Mouse (Mus musculus): ENCODE results near the gene Trmt112.
A peak's percentile ranks its signal among the peaks of the same experiment; 100 is the strongest.
"Not testable (repeated sequence)": the region's sequence is repeated elsewhere in the genome, so short reads cannot be mapped to it uniquely, and the experiment has no call there.

Trmt112 gene

DNA sequence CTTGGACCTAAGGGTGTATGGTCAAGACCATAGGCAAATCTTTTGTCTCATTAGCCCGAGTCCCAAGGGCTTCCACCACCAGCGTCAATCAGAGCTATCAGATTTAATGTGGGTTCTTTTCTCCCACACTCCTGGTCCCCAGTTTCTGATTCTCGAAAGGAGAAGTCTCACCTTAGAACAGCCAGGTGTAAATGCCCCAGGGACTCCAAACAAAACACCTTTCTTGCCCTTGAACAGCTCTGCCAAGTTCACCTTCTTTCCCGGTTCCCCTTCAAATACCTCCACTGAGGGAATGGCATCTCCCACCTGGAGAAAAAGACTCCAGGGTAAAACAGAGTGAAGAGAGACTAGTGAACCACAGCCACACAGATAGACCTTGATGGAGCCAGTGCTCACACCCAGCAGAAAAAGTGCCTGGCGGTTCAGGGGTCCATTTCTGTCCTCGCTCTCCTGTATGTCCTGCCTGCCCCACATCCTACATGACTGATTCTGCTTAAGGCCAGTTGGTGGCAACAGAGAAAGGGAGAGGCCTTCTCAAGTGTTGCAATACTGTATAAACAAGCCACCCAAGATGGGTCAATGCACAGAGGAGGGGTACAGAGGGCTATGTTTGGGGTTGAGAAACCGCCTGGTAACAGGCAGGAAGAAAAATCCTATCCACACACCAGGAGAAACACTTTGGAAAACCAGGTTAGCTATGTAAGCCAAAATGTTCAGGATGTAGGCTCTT is 1.5 kb upstream of the Trmt112 start:
- no peak for DNase-seq (ENCODE audit: extremely low read depth, low read depth, low spot score)

DNA sequence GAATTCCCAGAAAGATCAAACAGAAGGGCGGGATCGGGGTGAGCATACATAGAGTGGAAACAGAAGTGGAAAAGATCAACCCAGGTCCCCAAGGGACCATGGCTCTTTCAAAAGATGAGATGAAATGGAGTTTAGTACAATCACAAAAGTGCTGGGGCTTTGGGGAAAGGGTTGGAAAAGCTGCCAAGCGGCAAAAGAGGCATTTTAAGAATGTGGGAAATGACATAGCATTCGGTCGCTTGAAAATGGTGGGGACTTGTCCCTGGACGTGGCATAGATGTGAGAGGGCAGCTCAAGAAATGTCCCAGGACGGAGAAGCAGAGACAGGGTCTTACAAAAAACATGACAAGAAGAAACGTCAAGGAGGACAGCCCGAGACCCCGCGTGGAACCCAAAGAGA is 477 bp upstream of the Trmt112 start:
- no peak for DNase-seq (ENCODE audit: extremely low read depth, low read depth, low spot score)

DNA sequence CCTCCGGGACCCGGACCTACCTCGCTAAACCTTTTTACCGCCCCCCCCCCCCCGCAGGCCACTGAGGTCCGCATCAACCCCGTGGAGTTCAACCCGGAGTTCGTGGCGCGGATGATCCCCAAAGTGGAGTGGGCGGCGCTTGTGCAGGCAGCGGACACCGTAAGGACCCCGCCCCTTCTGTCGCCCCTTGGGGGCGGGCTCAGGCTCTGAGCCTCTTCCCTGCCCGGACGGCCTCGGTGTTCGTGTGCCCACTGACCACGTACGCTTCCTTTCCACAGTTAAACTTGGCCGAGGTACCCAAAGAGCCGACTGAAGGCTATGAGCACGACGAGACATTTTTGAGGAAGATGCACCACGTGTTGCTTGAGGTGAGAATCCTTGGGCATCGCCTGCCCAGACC is 808 bp downstream of the Trmt112 start:
- DNase-seq (ENCODE audit: extremely low read depth, low read depth, low spot score) = not testable (repeated sequence)

DNA sequence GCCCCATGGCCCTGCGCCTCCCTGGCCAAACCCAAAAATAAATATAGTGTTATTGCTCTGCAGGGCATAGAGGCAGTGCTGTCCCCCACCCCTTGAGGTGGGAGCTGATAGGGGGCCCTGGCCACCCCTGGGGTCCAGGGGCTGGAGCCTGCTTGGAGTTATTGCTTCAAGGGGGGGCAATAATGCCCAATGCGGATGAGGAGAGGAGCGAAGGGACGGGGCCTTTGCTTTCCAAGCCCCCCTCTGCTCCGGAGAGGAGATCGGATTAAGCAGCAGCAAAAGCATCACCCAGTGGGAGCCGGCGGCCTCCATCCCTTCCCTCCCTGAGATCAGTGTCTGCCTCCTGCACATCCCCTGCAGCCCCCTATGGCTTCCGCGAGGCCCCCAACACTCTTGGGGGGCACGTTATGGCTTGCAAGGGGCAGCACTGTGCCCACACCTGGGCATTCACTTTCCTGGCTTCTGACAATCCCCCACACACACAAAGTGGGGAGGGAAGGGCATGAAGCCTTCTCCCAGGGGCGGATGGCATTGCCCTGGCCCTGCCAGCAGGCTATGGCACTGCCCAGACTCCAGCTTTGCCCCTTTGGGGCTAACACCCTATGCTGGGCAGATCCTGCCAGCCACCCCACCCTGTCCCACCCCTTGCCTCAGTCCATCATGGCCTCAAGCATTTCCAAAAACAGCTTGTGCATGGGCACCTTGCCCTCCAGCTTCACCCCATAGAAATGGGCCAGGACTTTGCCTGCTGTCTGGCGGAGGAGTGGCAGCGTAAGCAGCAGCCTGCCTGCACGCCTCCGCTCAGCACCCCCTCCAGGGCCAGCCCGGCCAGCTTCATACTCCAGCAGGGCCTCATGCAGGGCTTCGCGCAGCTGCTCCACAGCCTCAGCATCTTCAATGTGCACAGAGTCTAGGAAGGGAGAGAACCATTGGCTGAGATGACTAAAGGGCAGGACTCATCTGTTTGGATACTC is 1.9 kb downstream of the Trmt112 start:
- DNase-seq (ENCODE audit: extremely low read depth, low read depth, low spot score) = no peak

DNA sequence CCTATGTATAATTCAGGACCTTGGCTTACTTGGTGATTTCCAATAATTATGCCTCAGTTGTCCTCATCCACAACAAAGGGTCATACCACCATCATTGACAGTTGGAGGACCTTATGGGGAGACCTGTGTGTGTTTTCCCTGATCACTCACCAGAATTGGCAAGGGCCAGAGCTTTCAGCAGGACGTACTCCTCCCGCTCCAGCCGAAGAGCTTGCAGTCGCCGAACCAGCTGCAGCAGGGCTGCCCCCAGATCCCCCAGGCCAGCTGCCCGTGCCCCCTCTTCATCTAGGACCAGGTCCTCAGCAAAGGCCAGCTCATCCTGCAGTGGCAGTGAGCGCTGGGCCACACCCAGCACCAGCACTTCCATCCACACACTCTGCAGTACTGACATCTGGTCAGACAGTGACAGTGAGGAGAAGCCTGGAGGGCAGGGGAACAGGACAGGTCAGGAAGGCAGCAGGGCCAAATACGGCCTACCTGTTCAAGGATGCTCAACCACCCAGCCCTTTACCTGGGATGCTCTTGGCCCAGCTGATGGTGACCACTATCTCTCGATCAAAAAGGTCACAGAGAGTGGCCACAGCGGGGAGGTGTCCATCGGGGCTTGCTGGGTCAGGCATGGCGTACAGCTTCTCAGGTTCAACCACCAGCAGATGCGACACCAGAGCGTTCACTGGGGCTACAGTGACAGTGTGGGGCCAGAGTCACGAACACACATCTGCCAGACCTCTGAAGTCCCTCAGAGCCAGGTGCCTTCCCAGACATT is 2.9 kb downstream of the Trmt112 start:
- no peak for DNase-seq (ENCODE audit: extremely low read depth, low read depth, low spot score)

DNA sequence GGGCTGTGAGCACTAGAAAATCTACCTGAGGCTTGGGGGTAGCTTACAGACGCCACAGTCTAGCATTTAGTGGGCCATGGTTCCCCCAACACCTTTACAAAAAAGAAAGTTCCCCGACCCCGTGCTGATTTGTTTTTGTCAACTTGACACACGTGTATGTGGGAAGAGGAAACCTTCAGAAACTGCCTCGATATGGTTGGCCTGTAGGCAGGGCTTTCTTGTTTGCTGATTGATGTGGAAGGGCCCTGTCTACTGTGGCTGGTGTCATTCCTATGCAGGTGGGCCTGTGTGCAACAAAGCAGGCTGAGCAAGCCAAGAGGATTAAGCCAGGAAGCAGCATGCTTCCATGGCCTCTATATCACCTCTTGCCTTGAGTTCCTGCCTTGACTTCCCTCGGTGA is 3.5 kb downstream of the Trmt112 start:
- DNase-seq (ENCODE audit: extremely low read depth, low read depth, low spot score) = no peak

DNA sequence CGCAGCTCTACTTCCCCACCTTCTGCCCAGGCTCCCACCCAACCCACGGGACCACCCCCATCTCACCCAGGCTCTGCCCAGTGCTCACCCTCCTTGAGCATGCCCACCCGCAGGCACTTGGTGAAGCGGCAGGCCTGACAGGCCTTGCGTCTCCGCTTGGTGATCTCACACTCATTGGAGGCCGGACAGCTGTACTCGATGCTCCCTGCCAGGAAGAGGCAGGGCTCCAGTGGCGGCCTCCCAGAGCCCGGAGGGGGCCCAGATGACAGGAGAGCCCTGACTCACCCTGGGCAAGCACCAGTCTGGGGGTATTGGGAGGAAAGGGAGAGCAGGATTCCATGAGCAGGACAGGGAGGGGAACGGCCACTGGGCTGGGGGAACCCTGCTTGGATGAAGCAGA is 4.5 kb downstream of the Trmt112 start:
- no peak for DNase-seq (ENCODE audit: extremely low read depth, low read depth, low spot score)

DNA sequence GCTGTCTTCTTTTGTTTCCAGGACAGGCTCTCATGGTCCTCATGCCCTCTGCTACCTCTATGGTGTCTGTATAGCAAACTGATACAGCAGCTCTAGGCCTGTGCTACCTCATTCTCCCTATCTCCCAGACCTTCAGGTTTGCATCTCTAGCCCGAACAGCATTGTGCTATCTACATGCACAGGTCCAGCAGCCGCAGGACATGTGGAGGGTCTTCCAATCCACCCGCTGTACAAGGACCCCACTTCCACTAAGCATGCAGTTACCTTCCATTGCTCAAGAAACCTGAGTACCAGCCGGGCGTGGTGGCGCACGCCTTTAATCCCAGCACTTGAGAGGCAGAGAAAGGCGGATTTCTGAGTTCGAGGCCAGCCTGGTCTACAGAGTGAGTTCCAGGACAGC is 5.0 kb downstream of the Trmt112 start:
- no peak for DNase-seq (ENCODE audit: extremely low read depth, low read depth, low spot score)

DNA sequence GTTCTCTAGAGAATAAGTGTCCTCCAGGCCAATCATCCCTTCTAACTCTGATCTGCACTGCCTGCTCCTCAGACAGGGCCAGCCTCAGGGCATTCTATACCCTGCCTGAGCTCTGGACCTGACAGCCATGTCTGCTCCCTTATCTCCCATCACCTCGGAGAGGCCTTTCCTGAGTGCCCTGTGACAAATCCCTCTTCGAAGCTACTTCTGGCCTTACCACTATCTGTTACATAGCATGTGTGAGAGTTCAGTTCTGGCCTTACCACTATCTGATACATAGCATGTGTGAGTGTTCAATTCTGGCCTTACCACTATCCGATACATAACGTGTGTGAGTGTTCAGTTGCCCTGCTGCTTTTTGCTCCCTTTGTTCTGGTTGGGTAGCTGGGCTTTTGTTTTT is 5.8 kb downstream of the Trmt112 start:
- DNase-seq (ENCODE audit: extremely low read depth, low read depth, low spot score) = no peak

DNA sequence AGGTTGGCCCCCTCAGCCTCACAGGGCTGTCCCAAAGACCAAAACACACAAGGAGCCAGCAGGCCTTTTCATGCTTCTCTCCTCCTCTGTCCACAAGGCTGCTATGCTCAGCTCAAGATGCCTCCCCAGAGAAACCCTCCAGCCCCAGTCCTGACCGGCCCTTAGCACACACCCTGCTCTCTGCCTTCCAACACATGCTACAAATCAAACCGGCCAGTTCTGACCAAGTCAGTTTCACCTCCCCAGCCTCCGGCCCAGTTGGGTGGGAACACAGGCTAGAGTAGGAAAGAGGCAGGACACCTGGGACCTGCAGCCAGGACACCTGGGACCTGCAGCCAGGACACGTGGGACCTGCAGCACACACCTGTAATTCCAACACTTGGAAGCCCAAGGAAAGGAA is 7.0 kb downstream of the Trmt112 start:
- no peak for DNase-seq (ENCODE audit: extremely low read depth, low read depth, low spot score)

DNA sequence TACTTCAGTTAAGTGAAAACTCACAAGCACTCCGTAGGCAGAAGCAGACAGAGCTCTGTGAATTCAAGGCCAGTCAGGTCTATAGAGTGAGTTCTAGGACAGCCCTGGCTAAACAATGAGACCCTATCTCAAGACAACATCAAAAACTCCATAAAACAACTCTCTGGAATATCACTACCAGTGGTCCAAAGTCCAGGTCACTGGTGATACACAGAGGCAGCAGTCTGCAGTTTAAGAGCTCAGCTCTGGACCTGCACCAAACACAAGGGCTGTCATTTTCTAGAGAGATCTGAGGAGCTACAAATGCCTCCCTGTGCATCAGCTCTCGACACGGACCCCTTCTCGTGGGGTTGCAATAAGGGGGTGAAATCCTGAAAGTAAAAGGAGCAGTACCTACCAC is 8.8 kb downstream of the Trmt112 start:
- DNase-seq (ENCODE audit: extremely low read depth, low read depth, low spot score) = no peak

DNA sequence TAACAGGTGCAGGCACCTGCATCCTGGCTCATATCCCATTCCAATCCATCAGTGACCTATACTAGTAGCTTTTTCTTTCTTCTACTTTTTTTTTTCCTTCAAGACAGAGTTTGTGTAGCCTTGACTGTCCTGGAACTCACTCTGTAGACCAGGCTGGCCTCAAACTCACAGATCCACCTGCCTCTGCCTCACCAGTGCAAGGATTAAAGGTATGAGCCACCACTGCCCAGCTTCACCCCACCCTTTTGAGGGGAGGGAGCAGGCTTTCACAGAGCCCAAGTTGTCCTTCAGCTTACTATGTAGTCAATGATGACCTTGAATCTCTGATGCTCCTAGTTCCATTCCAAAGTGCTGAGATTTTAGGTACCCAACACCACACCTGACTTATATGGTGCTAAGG is 9.9 kb downstream of the Trmt112 start:
- DNase-seq (ENCODE audit: extremely low read depth, low read depth, low spot score) = no peak

DNA sequence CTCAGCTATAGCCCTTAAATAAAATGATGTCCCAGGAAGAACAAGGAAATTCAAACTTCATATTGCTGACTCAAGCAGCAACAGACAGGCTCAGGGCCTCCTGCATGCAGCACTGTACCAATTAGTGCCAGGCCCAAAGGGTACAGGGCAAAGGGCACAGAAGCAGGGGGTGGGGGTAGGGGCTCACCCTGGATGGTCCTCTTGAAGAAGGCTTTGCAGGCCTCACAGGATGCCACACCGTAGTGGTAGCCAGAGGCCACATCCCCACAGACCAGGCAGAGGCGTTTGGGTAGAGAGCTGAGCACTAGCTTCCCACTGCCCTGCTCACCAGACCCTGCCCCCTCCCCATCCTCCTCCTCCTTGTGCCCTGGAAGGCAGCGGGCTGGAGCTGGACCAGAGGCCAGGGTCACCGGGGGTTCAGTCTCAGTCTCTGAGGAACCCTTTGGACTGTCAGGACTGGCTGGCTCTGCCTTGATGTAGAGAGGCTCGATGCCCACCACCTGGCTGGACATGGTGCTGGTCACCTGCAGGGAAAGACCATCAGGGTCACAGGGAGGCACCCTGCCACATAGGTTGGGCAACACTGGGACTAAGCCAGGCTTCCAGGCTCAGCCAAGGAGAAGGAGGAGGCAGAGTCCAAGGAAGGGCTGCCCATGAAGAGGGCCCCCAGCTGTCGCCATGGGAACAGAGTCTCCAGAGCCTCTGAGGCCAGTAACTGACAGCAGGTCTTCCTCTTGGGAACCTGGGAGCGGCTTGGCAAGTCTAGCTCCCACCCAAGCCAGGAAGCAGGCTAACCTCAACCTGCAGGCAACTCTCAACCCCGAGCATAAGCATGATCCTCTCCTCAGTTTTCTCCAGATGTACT is 10.6 kb downstream of the Trmt112 start:
- no peak for DNase-seq (ENCODE audit: extremely low read depth, low read depth, low spot score)

DNA sequence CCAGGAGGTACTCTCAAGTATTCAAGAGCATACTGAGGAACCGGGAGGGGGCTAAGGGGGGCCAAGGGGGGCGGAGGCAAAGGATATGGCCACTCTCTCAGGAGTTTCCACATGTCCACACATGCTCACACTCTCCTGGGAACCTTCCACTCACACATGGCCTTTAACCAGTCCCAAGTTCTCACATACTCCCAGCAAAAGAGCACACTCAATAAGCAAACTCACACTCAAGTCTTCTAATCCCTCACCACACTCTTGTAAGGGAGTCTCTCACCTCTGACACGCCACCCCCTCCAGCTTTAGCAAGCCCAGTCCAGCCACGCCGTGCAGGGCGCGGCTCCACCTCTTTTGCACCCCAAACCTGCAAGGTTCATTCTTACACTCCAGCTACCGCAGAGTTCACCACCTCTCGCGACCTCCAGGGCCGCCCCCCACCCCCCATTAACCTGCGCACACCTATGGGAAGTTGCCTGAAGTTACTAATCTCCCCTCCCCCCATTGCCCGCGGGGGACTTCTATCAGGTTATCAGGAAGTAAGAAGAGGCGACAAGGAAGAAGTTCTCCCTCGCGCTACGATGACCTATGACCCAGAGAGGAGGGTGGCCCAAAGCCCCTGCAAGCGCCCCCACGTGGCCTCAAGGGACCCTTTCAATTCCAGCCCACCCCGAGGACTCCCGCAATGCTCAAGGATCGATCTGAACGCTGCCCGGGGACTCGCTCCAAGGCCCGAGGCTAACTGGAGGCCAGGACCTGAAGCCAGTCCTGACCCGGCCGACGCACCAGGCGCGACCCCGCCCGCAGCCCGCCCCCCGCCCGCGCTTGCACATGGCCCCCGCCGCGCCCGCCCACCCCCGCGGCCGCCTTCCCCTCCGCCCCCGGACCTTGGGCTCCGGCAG is 11.5 kb downstream of the Trmt112 start:
- DNase-seq (ENCODE audit: extremely low read depth, low read depth, low spot score) = no peak

DNA sequence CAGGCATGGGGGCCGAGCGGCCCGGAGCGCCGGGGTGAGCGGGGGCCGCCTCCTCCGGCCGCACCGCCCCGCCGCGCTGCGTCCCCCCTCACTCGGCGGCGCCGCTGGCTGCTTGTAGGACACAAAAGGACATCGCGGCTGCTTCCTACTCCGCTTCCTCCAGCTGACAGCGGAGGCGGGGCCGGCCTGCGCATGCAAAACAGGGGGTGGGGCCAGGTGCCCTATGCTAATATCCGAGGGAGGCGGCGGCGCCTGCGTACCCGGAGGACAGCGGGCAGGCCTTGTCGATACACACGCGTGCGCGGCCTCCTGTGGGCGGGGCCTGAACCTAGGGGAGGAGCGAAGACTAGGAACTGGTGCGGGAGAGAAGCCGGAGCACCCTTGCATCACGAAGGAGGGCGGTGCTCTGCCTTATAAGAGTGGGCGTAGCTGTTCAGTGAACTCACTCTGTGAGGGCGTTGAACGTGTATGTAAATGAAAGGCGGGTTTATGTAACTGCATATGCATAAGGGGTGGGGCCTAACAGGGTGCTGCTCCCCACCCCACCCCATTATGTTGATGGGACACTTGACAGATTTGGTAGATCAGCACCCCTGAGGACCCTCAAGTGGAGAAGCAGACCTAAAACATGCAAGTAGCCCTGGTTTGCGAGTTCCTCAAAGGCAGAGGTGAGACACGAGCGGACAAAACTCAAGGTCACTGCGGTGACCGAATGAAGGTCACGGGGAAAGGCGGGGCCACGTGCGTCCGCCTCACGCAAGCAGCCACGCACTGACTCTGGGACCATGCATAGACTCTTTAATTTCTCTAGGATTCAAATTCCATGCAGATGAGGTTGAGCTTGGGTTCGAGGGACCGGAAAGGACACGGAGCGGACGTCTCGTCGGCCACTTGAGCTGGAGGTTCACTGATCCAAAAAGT is 12.4 kb downstream of the Trmt112 start, which contains the start of gene Esrra:
TSS of gene Esrra (minus strand) at position 167 of the 921 bp plus-strand sequence.
- DNase-seq (ENCODE audit: extremely low read depth, low read depth, low spot score) = peak; percentile 98

DNA sequence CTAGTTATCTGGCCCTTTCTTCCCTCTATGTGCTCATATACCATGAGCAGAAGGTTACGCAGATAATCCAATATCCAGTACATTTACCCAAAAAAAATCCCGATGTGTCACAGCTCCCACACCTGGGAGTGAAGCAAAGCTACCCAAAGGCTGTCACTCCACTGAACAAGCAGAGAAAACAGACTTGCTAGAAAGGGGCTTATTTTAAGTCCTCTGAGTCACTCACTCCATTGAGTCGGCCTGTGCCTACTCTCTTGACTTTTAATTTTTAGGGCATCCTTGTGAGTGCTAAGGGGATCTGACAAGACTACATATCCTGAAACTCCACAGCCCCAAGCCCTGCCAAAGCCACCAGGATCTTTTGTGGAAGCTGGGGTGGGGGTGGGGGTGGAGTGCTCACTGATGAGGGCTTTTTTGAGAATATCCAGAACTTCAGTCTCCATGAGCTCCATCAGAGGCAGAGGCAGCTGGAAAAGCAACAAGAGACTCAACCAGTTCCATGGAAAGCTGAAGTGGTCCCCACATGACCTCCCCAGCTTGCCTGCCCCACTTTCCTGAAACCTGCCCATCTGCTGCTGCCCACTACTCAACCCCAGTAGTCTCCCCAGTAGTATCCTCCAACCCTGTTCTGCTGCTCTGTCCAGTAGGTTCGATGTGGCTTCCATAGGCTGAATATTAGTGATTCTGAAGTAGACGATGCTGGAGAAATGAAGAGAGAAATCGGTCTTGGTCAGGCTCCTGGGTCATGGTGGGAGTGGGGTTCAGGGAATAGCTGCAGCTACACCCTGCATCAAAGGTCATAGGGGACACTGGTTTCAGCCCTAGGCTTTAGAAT is 13.6 kb downstream of the Trmt112 start:
- DNase-seq (ENCODE audit: extremely low read depth, low read depth, low spot score) = no peak
